Mouse (Mus musculus) bone marrow, adult 2 months (tissue): ENCODE data around the gene Nes. TPM values are rescaled to one million over a fixed set of nuclear protein-coding genes. Genes with fewer than 3 reads are reported as not detected.

ENCODE experiments used
- H3K27ac ChIP-seq: fragments of 200-500 bp; 2 replicates; pipeline ENCODE4 v1.5.1; 2012; ENCODE audit warnings: low read depth, mild to moderate bottlenecking, control low read depth, inconsistent platforms, low read length; ENCODE audit not compliant: control insufficient read depth, poor library complexity, insufficient read depth
- H3K4me1 ChIP-seq: fragments of 200-500 bp; 2 replicates; pipeline ENCODE4 v1.6.1; 2011; ENCODE audit warnings: low read length; ENCODE audit not compliant: control insufficient read depth, insufficient read depth
- H3K4me3 ChIP-seq: fragments of 200-500 bp; replicated peaks from 2 replicates; pipeline ENCODE3; 2011; ENCODE audit warnings: mild to moderate bottlenecking, low read depth, low read length, control low read depth; ENCODE audit not compliant: control insufficient read depth
- CTCF ChIP-seq: fragments of 200-500 bp; IDR thresholded peaks from 2 replicates; pipeline ENCODE4 v1.5.1; 2011; ENCODE audit warnings: low read length, control low read depth; ENCODE audit not compliant: control insufficient read depth, insufficient read depth
- POLR2A ChIP-seq: fragments of 200-500 bp; IDR thresholded peaks from 2 replicates; pipeline ENCODE4 v1.6.1; 2011; ENCODE audit warnings: low read depth, mild to moderate bottlenecking, control low read depth, low read length, borderline replicate concordance; ENCODE audit not compliant: control insufficient read depth
- WGBS: fragments of 180-500 bp; shearing (Covaris S2); methylation state at CpG from one replicate; pipeline ENCODE4 v1.1.7; 2018; 5-methylcytosine and 5-hydroxymethylcytosine counted together
- polyA plus RNA-seq: library from polyadenylated mRNA; stranded (reverse); fragments of >200 nt; gene quantifications from 2 replicates; pipeline ENCODE4 v1.2.4, GENCODE M21; 2011; ENCODE audit warnings: low replicate concordance; ENCODE audit not compliant: missing spikeins, insufficient read depth, insufficient read length

Gene Nes
- polyA plus RNA-seq, 1 experiment: 0.67 TPM

DNA sequence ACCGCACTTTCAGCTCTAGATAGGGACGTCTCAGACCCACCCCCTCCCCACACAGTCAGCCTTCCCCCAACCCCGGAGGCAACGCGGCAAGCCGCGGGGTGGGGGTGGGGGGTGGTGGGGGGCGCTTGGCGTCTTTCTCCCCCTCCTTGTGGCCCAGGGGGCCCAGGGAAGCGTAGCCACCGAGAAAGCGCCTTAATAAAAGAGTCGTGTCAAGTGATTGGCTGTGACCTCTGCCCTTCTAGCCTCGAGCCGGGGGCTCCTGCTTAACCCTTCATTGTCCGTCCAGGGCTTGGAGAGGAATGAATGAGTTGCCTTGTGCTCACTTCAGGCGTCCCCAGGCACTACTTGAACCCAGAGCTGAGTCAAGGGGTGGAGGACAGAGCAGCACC is 23.1 kb upstream of the Nes start:
- Histone ChIP-seq H3K27ac (no peak overlapping the region), H3K4me1 (no peaks in the 10 kb centered on the region), H3K4me3 (no peak overlapping the region)
- WGBS: 4% methylated on average over 17 of the region's 17 CpGs
- TF ChIP-seq CTCF (no peak), POLR2A (no peak)

DNA sequence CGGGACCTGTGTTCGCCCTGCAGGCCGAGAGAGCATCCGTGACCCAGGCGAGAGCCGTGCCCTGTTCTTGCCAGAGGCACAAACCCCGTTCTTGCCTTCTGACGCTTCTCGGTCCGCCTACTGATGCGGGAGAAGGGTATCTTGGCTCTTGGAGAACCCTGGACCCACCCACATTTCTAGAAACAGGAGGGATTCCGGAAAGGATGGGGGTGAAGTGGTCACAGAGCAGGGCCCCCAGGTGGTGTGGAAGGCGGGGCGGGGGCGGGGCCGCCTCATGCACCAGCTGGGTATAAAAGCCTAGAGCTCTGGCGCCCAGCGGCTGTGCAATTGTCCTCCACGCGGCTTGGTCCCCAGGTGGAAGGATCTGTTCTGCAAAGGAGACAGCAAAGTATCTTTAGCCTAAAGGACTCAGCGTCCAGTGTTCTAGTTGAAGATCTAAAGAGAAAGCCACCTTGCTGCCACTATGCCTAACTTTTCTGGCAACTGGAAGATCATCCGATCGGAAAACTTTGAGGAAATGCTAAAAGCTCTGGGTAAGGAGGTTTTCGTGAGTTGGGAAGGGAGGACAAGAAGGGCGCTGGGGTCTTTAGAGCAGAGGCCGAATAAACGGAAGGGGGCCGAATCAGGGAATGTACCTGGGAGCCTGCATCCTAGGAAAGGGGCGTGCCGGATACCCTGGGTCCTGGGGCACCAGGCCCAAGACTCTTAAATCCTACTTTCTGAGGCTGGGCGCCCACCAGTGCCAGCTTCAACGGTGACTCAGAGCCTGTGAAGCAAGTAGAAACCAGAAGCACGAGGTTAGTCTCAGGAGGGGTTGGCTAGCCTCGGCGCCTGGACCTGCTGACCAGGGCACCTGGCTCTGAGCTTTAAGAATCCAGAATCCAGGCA is 22.3 kb upstream of the Nes start, which contains the start of gene Crabp2:
Crabp2 (plus strand) TSS at position 289 of the 888 bp plus-strand sequence.
- TF ChIP-seq CTCF (no peak), POLR2A (no peak)
- WGBS: 5% methylated on average over 35 of the region's 35 CpGs
- Histone ChIP-seq H3K4me3 (no peak within 1 kb of the TSS), H3K4me1 (no peaks in the 10 kb centered on the region), H3K27ac (no peak within 1 kb of the TSS; the same call in 1 of the 2 replicates)

DNA sequence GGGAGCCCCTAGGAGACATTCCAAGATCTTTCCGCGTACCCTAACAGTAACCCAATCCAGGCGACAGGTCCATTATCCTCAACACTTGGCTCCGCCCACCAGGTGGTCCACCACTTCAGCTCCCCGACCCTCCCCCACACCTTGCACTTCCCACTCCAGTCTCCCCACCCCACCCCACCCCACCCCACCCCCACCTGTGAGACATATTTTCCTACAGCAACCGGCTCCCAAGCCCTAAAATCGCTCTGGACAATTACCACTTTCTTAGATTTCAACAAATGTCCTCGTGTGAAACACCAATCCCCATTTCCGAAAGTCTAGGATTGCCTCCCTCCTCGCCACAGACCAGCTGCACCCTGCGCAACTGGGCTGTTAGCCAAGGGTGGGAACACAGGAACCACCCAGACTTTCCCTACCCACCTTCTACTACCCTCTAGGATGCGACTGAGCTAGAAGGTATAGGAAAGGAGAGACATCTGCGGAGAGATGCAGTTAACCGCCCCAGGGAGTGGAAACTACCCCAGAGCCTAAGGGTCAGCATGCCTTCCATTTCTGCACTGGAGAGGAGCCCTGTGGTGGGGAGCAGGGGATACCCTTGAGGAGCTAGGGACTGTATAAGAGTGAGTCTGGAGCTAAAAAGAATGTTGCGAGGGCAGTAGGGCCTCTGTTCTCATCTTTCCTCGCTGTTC is 21.5 kb upstream of the Nes start:
- H3K4me1 ChIP-seq: no peaks in the 10 kb centered on the region
- H3K4me3 ChIP-seq: no peak overlapping the region
- WGBS: 29% methylated on average over 16 of the region's 16 CpGs
- no peak overlapping the region for H3K27ac ChIP-seq
- no peak for TF ChIP-seq CTCF
- no peak for TF ChIP-seq POLR2A

DNA sequence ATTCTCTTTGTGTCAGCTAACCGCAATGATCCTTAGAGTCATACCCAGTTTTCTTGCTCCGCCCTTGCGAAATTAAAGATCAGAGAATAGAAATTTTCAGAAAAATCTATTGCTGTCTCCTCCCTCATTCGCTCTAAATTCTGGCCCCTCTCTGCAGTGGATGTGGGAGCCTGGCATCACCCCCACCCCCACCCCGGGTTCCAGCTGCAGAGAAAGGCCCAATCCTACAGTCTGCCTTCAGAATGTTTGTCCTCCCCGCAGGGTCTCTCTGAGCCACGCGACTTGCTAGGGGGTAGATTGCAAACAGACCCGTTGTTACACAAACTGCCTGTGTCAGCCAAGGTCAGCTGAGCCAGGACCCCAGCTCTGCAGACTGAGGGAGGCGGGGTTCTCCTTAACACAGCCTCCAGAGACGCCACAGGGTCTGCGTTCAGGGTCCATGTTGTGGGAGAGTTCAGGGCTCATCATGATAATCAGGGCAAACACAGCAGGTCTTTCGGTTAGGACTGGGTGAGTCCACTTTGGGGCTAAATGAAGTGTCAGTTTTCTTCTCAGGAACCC is 20.8 kb upstream of the Nes start:
- WGBS: 34% methylated on average over 13 of the region's 13 CpGs
- TF ChIP-seq CTCF (no peak), POLR2A (no peak)
- H3K4me3 ChIP-seq: no peak overlapping the region
- no peak overlapping the region for H3K27ac ChIP-seq
- no peaks in the 10 kb centered on the region for H3K4me1 ChIP-seq

DNA sequence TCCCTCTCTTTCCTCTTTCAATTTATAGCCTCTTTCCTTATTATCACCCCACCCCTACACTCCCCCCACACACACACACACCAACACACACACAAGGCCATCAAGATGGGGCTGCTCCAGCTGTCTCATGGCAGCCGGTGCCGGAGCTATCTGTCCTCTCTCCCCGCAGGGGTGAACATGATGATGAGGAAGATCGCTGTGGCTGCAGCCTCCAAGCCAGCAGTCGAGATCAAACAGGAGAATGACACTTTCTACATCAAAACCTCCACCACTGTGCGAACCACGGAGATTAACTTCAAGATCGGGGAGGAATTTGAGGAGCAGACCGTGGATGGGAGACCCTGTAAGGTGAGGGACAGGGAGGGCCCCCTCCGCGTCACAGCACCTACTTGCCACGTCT is 18.9 kb upstream of the Nes start:
- Histone ChIP-seq H3K4me3 (no peak overlapping the region), H3K4me1 (no peaks in the 10 kb centered on the region), H3K27ac (no peak overlapping the region)
- 22% methylated on average over 12 of the region's 12 CpGs for WGBS
- TF ChIP-seq POLR2A: no peak
- TF ChIP-seq CTCF: no peak

DNA sequence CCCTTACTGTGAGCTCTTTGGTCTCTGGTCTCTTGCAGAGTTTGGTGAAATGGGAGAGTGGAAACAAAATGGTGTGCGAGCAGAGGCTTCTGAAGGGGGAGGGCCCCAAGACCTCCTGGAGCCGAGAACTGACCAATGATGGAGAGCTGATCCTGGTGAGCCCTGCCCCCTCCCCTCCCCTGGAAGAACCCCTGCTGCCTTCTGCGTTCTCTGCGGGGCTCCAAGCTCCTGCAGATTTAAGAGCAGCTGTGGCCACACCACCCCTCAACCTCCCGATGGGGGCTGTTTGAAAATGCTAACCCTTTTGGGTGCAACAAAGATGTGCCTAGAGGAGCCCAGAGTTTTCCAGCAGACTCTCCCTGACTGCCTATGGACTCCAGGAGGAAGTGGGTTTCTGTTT is 18.4 kb upstream of the Nes start:
- H3K4me3 ChIP-seq: no peak overlapping the region
- 7% methylated on average over 5 of the region's 5 CpGs for WGBS
- H3K27ac ChIP-seq: no peak overlapping the region
- H3K4me1 ChIP-seq: no peaks in the 10 kb centered on the region
- TF ChIP-seq POLR2A (no peak), CTCF (no peak)

DNA sequence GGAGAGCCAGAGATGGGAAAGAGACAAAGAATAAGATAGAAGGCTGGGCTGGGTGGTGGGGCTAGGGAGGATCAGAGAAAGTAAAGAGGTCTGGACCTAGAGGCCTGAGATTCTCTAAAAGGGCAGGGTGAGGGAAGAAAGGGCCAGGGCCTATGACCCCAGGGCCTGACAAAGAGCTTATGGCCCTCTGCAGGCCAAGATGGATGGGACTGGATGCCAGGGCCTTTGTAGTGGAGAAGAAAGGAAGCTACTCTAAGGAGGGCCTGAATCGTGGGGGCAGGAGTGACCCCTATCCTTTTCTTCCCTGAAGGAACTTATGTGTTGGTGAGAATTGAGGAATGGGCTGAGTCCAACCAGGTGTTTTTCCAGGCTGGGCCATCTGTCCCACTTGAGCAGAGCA is 12.8 kb upstream of the Nes start:
- TF ChIP-seq CTCF: no peak
- no peak for TF ChIP-seq POLR2A
- Histone ChIP-seq H3K4me3 (no peak overlapping the region), H3K4me1 (no peaks in the 10 kb centered on the region), H3K27ac (no peak overlapping the region)
- 71% methylated on average over 1 of the region's 1 CpGs for WGBS

DNA sequence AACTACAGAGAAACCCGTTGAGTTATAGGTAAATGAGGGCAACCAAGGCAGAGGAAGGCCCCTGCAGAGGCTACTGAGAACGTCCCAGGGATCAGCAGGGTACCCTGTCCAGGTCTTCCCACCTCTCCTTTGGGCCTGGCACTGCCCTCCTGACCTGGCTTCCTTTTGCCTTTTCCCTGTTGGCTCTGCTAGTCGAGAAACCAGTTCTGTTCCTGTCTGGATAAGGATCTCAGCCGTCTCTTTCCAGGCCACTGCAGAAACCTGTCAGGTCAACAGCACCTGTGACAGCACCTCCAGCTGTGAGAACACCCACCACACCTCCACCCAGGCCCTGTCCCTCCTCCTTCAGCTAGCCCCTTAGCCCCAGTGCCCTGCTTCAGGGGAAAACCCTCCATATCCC is 12.4 kb upstream of the Nes start:
- Histone ChIP-seq H3K4me1 (no peaks in the 10 kb centered on the region), H3K27ac (no peak overlapping the region), H3K4me3 (no peak overlapping the region)
- TF ChIP-seq CTCF: no peak
- TF ChIP-seq POLR2A: no peak
- WGBS: 42% methylated on average over 4 of the region's 4 CpGs
